Mouse (Mus musculus): ENCODE data around the gene Tnfrsf17. TPM values are rescaled to one million over a fixed set of nuclear protein-coding genes. Genes with fewer than 3 reads are reported as not detected.
"Not testable (repeated sequence)": the region's sequence is repeated elsewhere in the genome, so short reads cannot be mapped to it uniquely, and the experiment has no call there.

Tnfrsf17 gene
- polyA plus RNA-seq, 1 experiment from 2014 or later = not detected

GRCm38 (mm10) chr16:11359173-11359572 lies 45.6 kb downstream of the Tnfrsf17 start:
- Histone ChIP-seq H3K4me2 (no peak overlapping the region), H3K4me3 (replicated peaks) (no peak overlapping the region), H3K9me3 (no peaks in the 10 kb centered on the region), H3K27me3 (replicated peaks) (no peaks in the 10 kb centered on the region), H3K36me3 (0 out of 2 replicates have a peak, but pooled peaks cover 4% of the 10 kb centered on the region), H3K27ac (peak overlapping the region; percentile 28; the same call in 1 of the 2 replicates), H3K9ac (no peak overlapping the region), H3K4me1 (no peaks in the 10 kb centered on the region)
- WGBS = 47% methylated on average over 5 of the region's 5 CpGs
- peak; percentile 35; the same call in 1 of the 2 replicates for ATAC-seq (ENCODE audit: insufficient read depth, low FRiP score, low read depth)

GRCm38 (mm10) chr16:11359919-11360318 lies 46.3 kb downstream of the Tnfrsf17 start:
- H3K4me3 ChIP-seq (replicated peaks) = no peak overlapping the region
- no peaks in the 10 kb centered on the region for H3K4me1 ChIP-seq
- peak; percentile 60; the same call in 1 of the 2 replicates for ATAC-seq (ENCODE audit: insufficient read depth, low FRiP score, low read depth)
- no peaks in the 10 kb centered on the region for H3K27me3 ChIP-seq (replicated peaks)
- H3K9ac ChIP-seq = no peak overlapping the region
- 40% methylated on average over 10 of the region's 10 CpGs for WGBS
- H3K9me3 ChIP-seq = no peaks in the 10 kb centered on the region
- no peak overlapping the region for H3K4me2 ChIP-seq
- H3K27ac ChIP-seq = 0 out of 2 replicates have a peak overlapping the region, but pooled peaks have one; percentile 28
- H3K36me3 ChIP-seq = 0 out of 2 replicates have a peak, but pooled peaks cover 4% of the 10 kb centered on the region

- H3K27ac ChIP-seq; H3K4me1 ChIP-seq; H3K9ac ChIP-seq; H3K27me3 ChIP-seq (replicated peaks); H3K36me3 ChIP-seq; H3K4me3 ChIP-seq (replicated peaks); H3K9me3 ChIP-seq; H3K4me2 ChIP-seq; ATAC-seq (ENCODE audit: insufficient read depth, low FRiP score, low read depth): not testable (repeated sequence)
- 90% methylated on average over 2 of the region's 2 CpGs for WGBS
Observed at GRCm38 (mm10) chr16:11360576-11360975, 47.0 kb downstream of the Tnfrsf17 start.

GRCm38 (mm10) chr16:11365626-11366025 lies 52.0 kb downstream of the Tnfrsf17 start:
- no peak overlapping the region for H3K27ac ChIP-seq

GRCm38 (mm10) chr16:11366851-11367250 lies 53.2 kb downstream of the Tnfrsf17 start:
- Histone ChIP-seq H3K4me1 (peaks cover 9% of the 10 kb centered on the region; the same call in 1 of the 2 replicates), H3K9ac (no peak overlapping the region), H3K4me2 (no peak overlapping the region), H3K9me3 (no peaks in the 10 kb centered on the region), H3K4me3 (replicated peaks) (no peak overlapping the region), H3K27ac (no peak overlapping the region), H3K36me3 (0 out of 2 replicates have a peak, but pooled peaks cover 3% of the 10 kb centered on the region), H3K27me3 (replicated peaks) (no peaks in the 10 kb centered on the region)
- no peak for ATAC-seq (ENCODE audit: insufficient read depth, low FRiP score, low read depth)
- 71% methylated on average over 1 of the region's 1 CpGs for WGBS

More at GRCm38 (mm10) chr16:11365626-11366025, 52.0 kb downstream of the Tnfrsf17 start:
- Histone ChIP-seq H3K27me3 (replicated peaks) (no peaks in the 10 kb centered on the region), H3K36me3 (0 out of 2 replicates have a peak, but pooled peaks cover 3% of the 10 kb centered on the region), H3K4me1 (peaks cover 9% of the 10 kb centered on the region; the same call in 1 of the 2 replicates), H3K9ac (no peak overlapping the region), H3K4me3 (replicated peaks) (no peak overlapping the region), H3K9me3 (no peaks in the 10 kb centered on the region), H3K4me2 (no peak overlapping the region)
- no peak for ATAC-seq (ENCODE audit: insufficient read depth, low FRiP score, low read depth)
- WGBS = 49% methylated on average over 5 of the region's 5 CpGs

GRCm38 (mm10) chr16:11368412-11368811 lies 54.8 kb downstream of the Tnfrsf17 start:
- WGBS = 85% methylated on average over 3 of the region's 3 CpGs
- H3K27me3 ChIP-seq (replicated peaks) = no peaks in the 10 kb centered on the region
- H3K9ac ChIP-seq = no peak overlapping the region
- no peak for ATAC-seq (ENCODE audit: insufficient read depth, low FRiP score, low read depth)
- no peaks in the 10 kb centered on the region for H3K9me3 ChIP-seq
- H3K36me3 ChIP-seq = 0 out of 2 replicates have a peak, but pooled peaks cover 3% of the 10 kb centered on the region
- H3K4me2 ChIP-seq = no peak overlapping the region
- H3K4me1 ChIP-seq = peaks cover 9% of the 10 kb centered on the region; the same call in 1 of the 2 replicates
- no peak overlapping the region for H3K27ac ChIP-seq
- H3K4me3 ChIP-seq (replicated peaks) = no peak overlapping the region

GRCm38 (mm10) chr16:11369162-11369561 lies 55.5 kb downstream of the Tnfrsf17 start:
- H3K27ac ChIP-seq = no peak overlapping the region
- H3K9me3 ChIP-seq = no peaks in the 10 kb centered on the region
- no peak for ATAC-seq (ENCODE audit: insufficient read depth, low FRiP score, low read depth)
- H3K9ac ChIP-seq = no peak overlapping the region
- no peak overlapping the region for H3K4me2 ChIP-seq
- 0 out of 2 replicates have a peak, but pooled peaks cover 3% of the 10 kb centered on the region for H3K36me3 ChIP-seq
- no peak overlapping the region for H3K4me3 ChIP-seq (replicated peaks)
- 53% methylated on average over 4 of the region's 4 CpGs for WGBS
- no peaks in the 10 kb centered on the region for H3K27me3 ChIP-seq (replicated peaks)
- peaks cover 9% of the 10 kb centered on the region; the same call in 1 of the 2 replicates for H3K4me1 ChIP-seq

- Histone ChIP-seq H3K4me2 (no peak overlapping the region), H3K4me3 (replicated peaks) (no peak overlapping the region), H3K4me1 (peaks cover 9% of the 10 kb centered on the region; the same call in 1 of the 2 replicates), H3K9me3 (no peaks in the 10 kb centered on the region), H3K9ac (no peak overlapping the region), H3K27ac (no peak overlapping the region), H3K27me3 (replicated peaks) (no peaks in the 10 kb centered on the region), H3K36me3 (0 out of 2 replicates have a peak, but pooled peaks cover 3% of the 10 kb centered on the region)
- 18% methylated on average over 1 of the region's 1 CpGs for WGBS
- ATAC-seq (ENCODE audit: insufficient read depth, low FRiP score, low read depth) = no peak; the same call in 1 of the 2 replicates
Observed at GRCm38 (mm10) chr16:11369642-11370041, 56.0 kb downstream of the Tnfrsf17 start.

Other genes starting within 250 kb of the Tnfrsf17 start
- gene Litaf, start 247.7 kb upstream of the Tnfrsf17 start, polyA plus RNA-seq (2015; fragmentation: Nextera tagmentation; extraction: Ambion mirVana) = 96.0 and 100 TPM in 2 replicates
- gene Txndc11, start 179.2 kb upstream of the Tnfrsf17 start, polyA plus RNA-seq (2015; fragmentation: Nextera tagmentation; extraction: Ambion mirVana) = 39.3 and 41.6 TPM in 2 replicates
- gene Zc3h7a, start 137.4 kb upstream of the Tnfrsf17 start, polyA plus RNA-seq (2015; fragmentation: Nextera tagmentation; extraction: Ambion mirVana) = 92.0 and 94.2 TPM in 2 replicates
- 166 and 173 TPM in 2 replicates for gene Rsl1d1, start 110.5 kb upstream of the Tnfrsf17 start, polyA plus RNA-seq (2015; fragmentation: Nextera tagmentation; extraction: Ambion mirVana)
- gene Gspt1, start 59.5 kb upstream of the Tnfrsf17 start, polyA plus RNA-seq (2015; fragmentation: Nextera tagmentation; extraction: Ambion mirVana) = 72.1 and 77.8 TPM in 2 replicates
- 10.1 and 10.4 TPM in 2 replicates for gene Snx29, start 9.1 kb downstream of the Tnfrsf17 start, polyA plus RNA-seq (2015; fragmentation: Nextera tagmentation; extraction: Ambion mirVana)

Data from stomach, embryonic 15.5 days (tissue).